Mouse (Mus musculus): ENCODE measurements around the gene Nqo1. TPM values are rescaled to one million over a fixed set of nuclear protein-coding genes. Genes with fewer than 3 reads are reported as not detected.

Nqo1 gene
- polyA plus RNA-seq (2012; rRNA removed), result 16.4 and 16.5 TPM in 2 replicates

DNA sequence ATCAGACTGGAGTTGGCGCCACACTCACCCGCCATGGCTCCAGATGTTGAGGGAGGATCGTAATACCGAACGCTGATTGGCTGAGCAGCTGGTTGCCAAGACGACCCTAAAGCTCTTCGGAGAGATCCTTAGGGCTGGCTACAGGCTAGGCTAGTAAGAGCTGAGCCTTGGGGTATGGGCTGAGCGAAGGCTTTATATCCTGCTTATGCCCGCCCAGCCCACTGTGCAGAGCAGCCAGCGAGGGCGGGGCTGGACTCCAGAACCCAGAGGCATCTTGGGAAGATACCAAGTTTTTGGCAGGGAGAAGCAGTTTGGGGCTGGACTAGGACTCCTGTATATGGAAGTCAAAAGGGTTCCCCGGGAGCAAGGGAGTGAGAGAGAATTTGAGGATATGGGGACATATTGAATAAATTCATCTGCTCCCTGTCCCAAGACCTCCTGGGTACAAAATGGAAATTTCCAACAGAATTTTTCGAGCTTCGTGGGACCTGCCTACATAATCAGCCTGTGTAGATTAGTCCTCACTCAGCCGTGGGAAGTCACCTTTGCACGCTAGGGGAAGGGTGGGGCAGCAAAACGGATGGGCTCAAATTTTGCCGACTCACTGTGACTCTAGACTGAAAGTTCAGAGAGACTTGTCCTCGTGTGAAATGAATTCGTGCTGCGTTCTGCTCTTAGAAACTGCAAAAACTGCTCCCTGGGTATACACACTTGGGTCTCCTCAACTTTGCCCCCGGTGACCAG, at the start of gene Nqo1:
TSS of gene Nqo1 (minus strand) at position 169 of the 744 bp plus-strand sequence.

DNA sequence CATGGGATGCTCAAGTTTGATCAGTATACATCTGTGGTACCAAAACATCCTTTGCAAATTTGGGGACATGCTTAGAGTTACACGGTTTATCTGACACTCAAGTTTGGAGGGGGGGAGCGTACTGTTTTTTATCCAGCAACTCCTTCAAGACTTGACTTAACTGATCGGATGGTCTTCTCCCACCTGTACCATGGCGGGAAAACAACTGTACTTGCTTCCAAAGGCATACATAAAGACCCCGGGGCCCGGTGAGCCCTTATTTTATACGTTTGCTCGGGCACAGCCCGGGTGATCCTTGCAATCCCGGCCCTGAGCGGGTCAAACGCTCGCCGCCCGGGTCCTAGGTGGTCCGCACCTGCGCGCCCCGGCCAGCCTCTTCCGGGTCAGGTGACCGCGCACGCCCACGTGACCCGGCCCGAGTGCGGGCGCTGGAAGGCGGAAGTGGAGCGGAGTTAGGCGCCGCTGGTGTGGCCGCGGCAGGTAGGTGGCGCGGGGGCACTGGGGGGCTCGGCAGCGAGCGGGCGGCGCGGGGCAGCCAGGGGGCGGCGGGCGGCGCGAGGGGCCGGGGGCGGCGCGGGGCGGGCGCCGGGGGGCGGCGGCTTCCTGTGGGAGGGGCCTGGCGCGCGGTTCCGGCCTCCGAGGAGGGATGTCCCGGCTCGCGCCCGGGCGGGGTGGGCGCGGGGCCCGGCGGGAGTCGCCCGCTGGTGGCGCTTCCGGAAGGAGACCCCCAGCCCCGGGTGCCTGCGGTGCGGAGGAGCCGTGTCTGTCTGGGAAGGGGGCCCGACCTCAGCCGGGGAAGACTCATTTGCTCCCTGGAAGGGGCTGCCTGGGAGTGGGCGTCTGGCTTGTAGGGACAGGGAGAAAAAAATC, 33.2 kb upstream of the Nqo1 start, which contains the start of gene Wwp2:
TSS of gene Wwp2 (plus strand) at position 404 of the 870 bp plus-strand sequence.

DNA sequence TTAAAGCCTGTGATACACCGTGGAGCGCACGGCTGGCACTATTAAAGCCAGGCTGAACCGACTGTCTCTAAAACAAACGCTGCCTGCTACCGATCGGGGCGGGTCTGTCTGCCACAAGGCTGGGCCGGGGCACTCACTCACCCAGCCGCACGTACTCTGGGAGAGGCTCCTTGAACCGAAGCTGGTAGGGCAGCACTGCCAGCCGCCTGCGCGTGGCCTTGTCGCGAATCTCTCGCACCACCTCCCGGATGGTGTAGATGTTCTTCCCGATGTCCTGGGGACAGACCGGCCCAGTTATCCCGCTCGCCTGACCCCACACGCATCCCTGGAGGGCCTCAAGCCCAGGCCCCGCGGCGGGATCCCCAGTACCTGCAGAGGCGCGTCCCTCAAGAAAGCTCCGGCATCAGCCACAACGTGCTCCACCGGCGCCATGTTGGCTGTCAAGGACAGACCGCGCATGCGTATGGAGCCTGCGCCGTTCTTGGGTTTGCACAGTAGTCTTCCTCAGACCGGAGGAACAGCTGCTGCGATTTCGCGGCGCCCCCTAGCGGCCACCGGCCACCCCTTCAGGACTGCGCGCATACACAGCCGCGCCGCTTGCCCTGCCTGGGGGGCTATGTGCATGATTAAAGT, 21.7 kb upstream of the Nqo1 start, which contains the start of gene Nob1:
TSS of gene Nob1 (minus strand) at position 455 of the 633 bp plus-strand sequence.

Other genes with a start within 250 kb of the Nqo1 start
- 8.4 and 8.9 TPM in 2 replicates for gene Nfat5, start 109.7 kb downstream of the Nqo1 start, polyA plus RNA-seq (2012; rRNA removed)
- 16.0 and 20.9 TPM in 2 replicates for gene Nob1, start 21.8 kb upstream of the Nqo1 start, polyA plus RNA-seq (2012; rRNA removed)
- gene Wwp2, start 33.2 kb upstream of the Nqo1 start, polyA plus RNA-seq (2012; rRNA removed), result 75.7 and 80.5 TPM in 2 replicates
- gene Psmd7, start 185.3 kb upstream of the Nqo1 start, polyA plus RNA-seq (2012; rRNA removed), result 34.6 and 39.3 TPM in 2 replicates